Mouse (Mus musculus) brain, embryonic 14.5 days (tissue): Measurements from ENCODE around the gene Pde4d.

Source experiments
- CTCF ChIP-seq: fragments of 200-500 bp; IDR thresholded peaks from 2 replicates; pipeline ENCODE4 v1.5.1; 2012; ENCODE audit warnings: inconsistent platforms, mild to moderate bottlenecking, moderate library complexity, borderline replicate concordance; ENCODE audit not compliant: insufficient read depth, insufficient read length; ENCODE audit errors: extremely low read depth
- POLR2A ChIP-seq: fragments of 200-500 bp; IDR thresholded peaks from 2 replicates; pipeline ENCODE4 v1.6.1; 2012; ENCODE audit warnings: mild to moderate bottlenecking, inconsistent platforms, borderline replicate concordance; ENCODE audit not compliant: poor library complexity, insufficient read depth, insufficient read length, severe bottlenecking; ENCODE audit errors: extremely low read depth

- TF ChIP-seq POLR2A: no peak
- no peak for TF ChIP-seq CTCF
Measured at GRCm38 (mm10) chr13:109628606-109629005, 1178.9 kb downstream of the Pde4d start.
